Mouse (Mus musculus) ES-Bruce4 (cell line): ENCODE results near the gene Vcan.

Source experiments
- CTCF ChIP-seq: IDR thresholded peaks from one replicate; pipeline ENCODE4 v1.8.1; 2011; ENCODE audit warnings: low read depth, low read length
- EP300 ChIP-seq: IDR thresholded peaks from 2 replicates; pipeline ENCODE4 v1.6.1; 2011; ENCODE audit warnings: low read depth, low read length; ENCODE audit not compliant: insufficient read depth
- POLR2A ChIP-seq: IDR thresholded peaks from one replicate; pipeline ENCODE4 v1.8.1; 2011; ENCODE audit warnings: low read length; ENCODE audit not compliant: insufficient read depth

DNA sequence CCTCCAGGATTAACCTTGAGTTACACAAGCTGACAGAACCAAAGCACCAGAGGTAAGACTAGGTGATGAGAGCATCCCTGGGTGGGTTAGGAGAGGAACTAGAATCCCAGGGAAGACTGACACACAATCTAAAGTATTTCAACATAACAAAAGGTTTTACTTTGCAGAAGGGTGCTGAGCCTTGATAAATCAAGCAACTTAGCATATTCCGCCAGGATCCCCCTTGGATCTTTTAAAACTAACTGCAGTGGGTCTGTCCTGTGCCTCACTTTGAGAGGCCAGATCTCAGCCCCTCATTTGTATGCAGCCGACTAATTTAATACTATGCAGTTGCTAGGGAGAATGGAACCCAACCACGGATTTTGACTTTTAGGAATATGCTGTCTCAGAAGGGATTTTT, 38.0 kb upstream of the Vcan start:
- no peak for TF ChIP-seq CTCF
- no peak for TF ChIP-seq EP300
- TF ChIP-seq POLR2A: no peak
